Mouse (Mus musculus) C2C12 (cell line): ENCODE data around the gene Nmt1. TPM values are rescaled to one million over a fixed set of nuclear protein-coding genes. Genes with fewer than 3 reads are reported as not detected.
A peak's percentile ranks its signal among the peaks of the same experiment; 100 is the strongest.

ENCODE experiments used
- H3K27me3 ChIP-seq: one replicate; pipeline ENCODE4 v1.6.1; 2011; ENCODE audit not compliant: control insufficient read depth, insufficient read depth, insufficient read length
- H3K36me3 ChIP-seq: one replicate; pipeline ENCODE4 v1.6.1; 2011; ENCODE audit not compliant: control insufficient read depth, insufficient read depth
- H3K4me3 ChIP-seq: one replicate; pipeline ENCODE4 v1.5.1; 2011; ENCODE audit warnings: mild to moderate bottlenecking, control low read depth; ENCODE audit not compliant: poor library complexity, insufficient read depth, severe bottlenecking
- H3K79me2 ChIP-seq: one replicate; pipeline ENCODE4 v1.6.1; 2011; ENCODE audit not compliant: control insufficient read depth, insufficient read depth
- H3K79me3 ChIP-seq: one replicate; pipeline ENCODE4 v1.6.1; 2011; ENCODE audit warnings: low read depth, control low read depth
- H3ac ChIP-seq: one replicate; pipeline ENCODE3; 2011; ENCODE audit warnings: low read depth; ENCODE audit not compliant: control insufficient read depth, insufficient read length
- CEBPB ChIP-seq: IDR thresholded peaks from one replicate; pipeline ENCODE4 v1.6.1; 2011; ENCODE audit warnings: low read depth, mild to moderate bottlenecking, control low read depth, moderate library complexity
- CTCF ChIP-seq: IDR thresholded peaks from one replicate; pipeline ENCODE4 v1.5.1; 2011; ENCODE audit not compliant: control insufficient read depth, insufficient read depth, insufficient read length
- FOSL1 ChIP-seq: IDR thresholded peaks from one replicate; pipeline ENCODE4 v1.8.0; 2011; ENCODE audit warnings: mild to moderate bottlenecking, low read length; ENCODE audit not compliant: poor library complexity, insufficient read depth, severe bottlenecking
- MAX ChIP-seq: IDR thresholded peaks from one replicate; pipeline ENCODE4 v1.6.1; 2011; ENCODE audit warnings: mild to moderate bottlenecking, control low read depth
- MYOD1 ChIP-seq: IDR thresholded peaks from one replicate; pipeline ENCODE4 v1.6.1; 2011; ENCODE audit warnings: low read depth; ENCODE audit not compliant: control insufficient read depth, insufficient read length
- MYOG ChIP-seq: IDR thresholded peaks from one replicate; pipeline ENCODE4 v1.6.1; 2011; ENCODE audit not compliant: control insufficient read depth, insufficient read length; ENCODE audit errors: extremely low read depth
- USF1 ChIP-seq: IDR thresholded peaks from one replicate; pipeline ENCODE4 v1.6.1; 2011; ENCODE audit warnings: low read depth, mild to moderate bottlenecking, control low read depth, moderate library complexity
- polyA plus RNA-seq: library from polyadenylated mRNA; unstranded; fragments of >200 nt; fragmentation: generic; extraction: Trizol; gene quantifications from one replicate; pipeline ENCODE4 v1.2.1, GENCODE M21; 2012; ENCODE audit warnings: missing spikeins

Gene Nmt1
- polyA plus RNA-seq, 1 experiment: 64.9 TPM

- H3K27me3 ChIP-seq: no peaks in the 10 kb centered on the region
- H3K36me3 ChIP-seq: peaks cover 73% of the 10 kb centered on the region
- no peak overlapping the region for H3ac ChIP-seq
- no peak for TF ChIP-seq MYOD1
- TF ChIP-seq CEBPB: no peak
- TF ChIP-seq FOSL1: no peak
- no peak for TF ChIP-seq USF1
- TF ChIP-seq CTCF: no peak
- TF ChIP-seq MYOG: no peak
- no peak for TF ChIP-seq MAX
- H3K4me3 ChIP-seq: no peak overlapping the region
- peaks cover 41% of the 10 kb centered on the region for H3K79me3 ChIP-seq
- peaks cover 67% of the 10 kb centered on the region for H3K79me2 ChIP-seq
These were observed 16.0 kb downstream of the Nmt1 start for GRCm38 (mm10) chr11:103043982-103044381.

GRCm38 (mm10) chr11:103046286-103046685, 18.3 kb downstream of the Nmt1 start:
- no peaks in the 10 kb centered on the region for H3K27me3 ChIP-seq
- H3K36me3 ChIP-seq: peaks cover 72% of the 10 kb centered on the region
- peaks cover 44% of the 10 kb centered on the region for H3K79me2 ChIP-seq
- no peak overlapping the region for H3ac ChIP-seq
- no peak overlapping the region for H3K4me3 ChIP-seq
- peaks cover 19% of the 10 kb centered on the region for H3K79me3 ChIP-seq
- TF ChIP-seq MYOD1: no peak
- no peak for TF ChIP-seq MYOG
- no peak for TF ChIP-seq CEBPB
- TF ChIP-seq CTCF: no peak
- no peak for TF ChIP-seq MAX
- no peak for TF ChIP-seq FOSL1
- TF ChIP-seq USF1: no peak

- Histone ChIP-seq H3K36me3 (peaks cover 76% of the 10 kb centered on the region), H3K79me3 (peaks cover 9% of the 10 kb centered on the region), H3K4me3 (no peak overlapping the region), H3ac (no peak overlapping the region), H3K79me2 (peaks cover 37% of the 10 kb centered on the region), H3K27me3 (no peaks in the 10 kb centered on the region)
- no peak for TF ChIP-seq CEBPB
- TF ChIP-seq FOSL1: no peak
- TF ChIP-seq USF1: no peak
- TF ChIP-seq MYOG: no peak
- no peak for TF ChIP-seq CTCF
- TF ChIP-seq MAX: no peak
These were observed 21.6 kb downstream of the Nmt1 start for GRCm38 (mm10) chr11:103049611-103050010.

GRCm38 (mm10) chr11:103050153-103050552, 22.2 kb downstream of the Nmt1 start:
- TF ChIP-seq MAX (no peak), FOSL1 (no peak), CTCF (no peak), MYOD1 (no peak), USF1 (no peak), MYOG (no peak)
- peaks cover 9% of the 10 kb centered on the region for H3K79me3 ChIP-seq
- H3K27me3 ChIP-seq: no peaks in the 10 kb centered on the region
- no peak overlapping the region for H3K4me3 ChIP-seq
- peaks cover 76% of the 10 kb centered on the region for H3K36me3 ChIP-seq
- no peak overlapping the region for H3ac ChIP-seq
- peaks cover 32% of the 10 kb centered on the region for H3K79me2 ChIP-seq

GRCm38 (mm10) chr11:103051249-103051691, 23.3 kb downstream of the Nmt1 start:
- Histone ChIP-seq H3K36me3 (peaks cover 76% of the 10 kb centered on the region), H3K79me2 (peaks cover 34% of the 10 kb centered on the region), H3K4me3 (no peak overlapping the region), H3ac (peak overlapping the region; percentile 19), H3K79me3 (peaks cover 12% of the 10 kb centered on the region), H3K27me3 (no peaks in the 10 kb centered on the region)
- TF ChIP-seq USF1 (peak; percentile 3), CEBPB (peak; percentile 76), CTCF (no peak), MYOG (no peak), FOSL1 (peak; percentile 64), MYOD1 (peak; percentile 5), MAX (no peak)

GRCm38 (mm10) chr11:103052078-103052477, 24.1 kb downstream of the Nmt1 start:
- TF ChIP-seq CEBPB: no peak
- Histone ChIP-seq H3K4me3 (no peak overlapping the region), H3K79me2 (peaks cover 39% of the 10 kb centered on the region), H3ac (peak overlapping the region; percentile 34), H3K36me3 (peaks cover 76% of the 10 kb centered on the region), H3K27me3 (no peaks in the 10 kb centered on the region), H3K79me3 (peaks cover 12% of the 10 kb centered on the region)
